Mouse (Mus musculus) spleen, adult 2 months (tissue): ENCODE results near the gene Wwox.

Experiments used
- CTCF ChIP-seq: fragments of 200-500 bp; IDR thresholded peaks from 2 replicates; pipeline ENCODE4 v1.5.1; 2011; ENCODE audit warnings: mild to moderate bottlenecking, inconsistent platforms; ENCODE audit not compliant: insufficient read depth, insufficient read length, insufficient replicate concordance; ENCODE audit errors: extremely low read depth
- POLR2A ChIP-seq: fragments of 200-500 bp; IDR thresholded peaks from 2 replicates; pipeline ENCODE4 v1.6.1; 2011; ENCODE audit warnings: low read depth, low read length, inconsistent platforms

GRCm38 (mm10) chr8:115126081-115126480 is 686.6 kb downstream of the Wwox start:
- no peak for TF ChIP-seq POLR2A
- TF ChIP-seq CTCF: no peak
